Mouse (Mus musculus) cerebellum, adult 2 months (tissue): ENCODE measurements at regions not wholly inside any gene's neighbourhood (a gene's known extent, or its start where the extent isn't known, plus 50 kb on each side); places are given as distances from the start of the nearest gene placed in this dataset.

Experiments used
- DNase-seq, 2 experiments: peaks; one replicate each; pipeline ENCODE4 v3.0.0; 2021
- H3K27ac ChIP-seq: fragments of 200-500 bp; 2 replicates; pipeline ENCODE4 v1.5.1; 2012; ENCODE audit warnings: low read length, control low read depth, inconsistent platforms; ENCODE audit not compliant: insufficient read depth
- H3K27me3 ChIP-seq: fragments of 200-500 bp; 2 replicates; pipeline ENCODE4 v1.6.1; 2012; ENCODE audit warnings: inconsistent platforms, mild to moderate bottlenecking, low read length, moderate library complexity; ENCODE audit not compliant: control insufficient read depth, insufficient read depth
- H3K4me1 ChIP-seq: fragments of 200-500 bp; 2 replicates; pipeline ENCODE4 v1.6.1; 2011; ENCODE audit warnings: low read length; ENCODE audit not compliant: control insufficient read depth, insufficient read depth
- H3K4me3 ChIP-seq: fragments of 200-500 bp; replicated peaks from 2 replicates; pipeline ENCODE3; 2011; ENCODE audit warnings: mild to moderate bottlenecking, low read depth, low read length, control low read depth; ENCODE audit not compliant: insufficient read depth
- CTCF ChIP-seq: fragments of 200-500 bp; IDR thresholded peaks from 2 replicates; pipeline ENCODE4 v1.5.1; 2011; ENCODE audit warnings: low read depth, mild to moderate bottlenecking, control low read depth, low read length, moderate library complexity, borderline replicate concordance; ENCODE audit not compliant: insufficient read depth
- POLR2A ChIP-seq: fragments of 200-500 bp; IDR thresholded peaks from 2 replicates; pipeline ENCODE4 v1.6.1; 2011; ENCODE audit warnings: low read length, control low read depth, borderline replicate concordance; ENCODE audit not compliant: insufficient read depth
- WGBS: fragments of 180-500 bp; shearing (Covaris S2); methylation state at CpG from one replicate; pipeline ENCODE4 v1.1.7; 2018; 5-methylcytosine and 5-hydroxymethylcytosine counted together

GRCm38 (mm10) chr2:174859533-174859932 lies 99.1 kb downstream of the Edn3 start:
- WGBS, result 35% methylated on average over 7 of the region's 7 CpGs
- peak; percentile 15 to 22 for DNase-seq
- H3K4me3 ChIP-seq, result no peak overlapping the region
- no peak overlapping the region for H3K27ac ChIP-seq
- no peaks in the 10 kb centered on the region for H3K4me1 ChIP-seq
- TF ChIP-seq POLR2A (no peak), CTCF (peak; percentile 49; the same call in 1 of the 2 replicates)
- H3K27me3 ChIP-seq, result no peaks in the 10 kb centered on the region

GRCm38 (mm10) chr2:174864657-174865056 lies 104.2 kb downstream of the Edn3 start:
- Histone ChIP-seq H3K4me1 (no peaks in the 10 kb centered on the region), H3K27ac (no peak overlapping the region), H3K27me3 (no peaks in the 10 kb centered on the region), H3K4me3 (no peak overlapping the region)
- DNase-seq, result no peak
- TF ChIP-seq CTCF, result no peak
- TF ChIP-seq POLR2A, result no peak
- WGBS, result 88% methylated on average over 3 of the region's 3 CpGs

- no peaks in the 10 kb centered on the region for H3K27me3 ChIP-seq
- H3K4me3 ChIP-seq, result no peak overlapping the region
- H3K27ac ChIP-seq, result no peak overlapping the region
- no peak for DNase-seq
- TF ChIP-seq CTCF (no peak), POLR2A (no peak)
- H3K4me1 ChIP-seq, result no peaks in the 10 kb centered on the region
- 74% methylated on average over 8 of the region's 8 CpGs for WGBS
Observed at GRCm38 (mm10) chr2:174866546-174866945, 106.1 kb downstream of the Edn3 start.

- WGBS, result 72% methylated on average over 5 of the region's 5 CpGs
- no peaks in the 10 kb centered on the region for H3K27me3 ChIP-seq
- TF ChIP-seq POLR2A, result no peak
- no peak for DNase-seq
- H3K27ac ChIP-seq, result no peak overlapping the region
- H3K4me3 ChIP-seq, result no peak overlapping the region
- H3K4me1 ChIP-seq, result no peaks in the 10 kb centered on the region
Observed at GRCm38 (mm10) chr2:174867397-174867796, 107.0 kb downstream of the Edn3 start.

- Histone ChIP-seq H3K27ac (no peak overlapping the region), H3K4me3 (no peak overlapping the region), H3K27me3 (no peaks in the 10 kb centered on the region), H3K4me1 (no peaks in the 10 kb centered on the region)
- TF ChIP-seq CTCF (no peak), POLR2A (no peak)
- DNase-seq, result no peak
- 30% methylated on average over 3 of the region's 3 CpGs for WGBS
Observed at GRCm38 (mm10) chr2:174868186-174868585, 107.8 kb downstream of the Edn3 start.

GRCm38 (mm10) chr2:174868743-174869369 lies 108.4 kb downstream of the Edn3 start:
- no peak for TF ChIP-seq POLR2A
- no peak for TF ChIP-seq CTCF
- WGBS, result 32% methylated on average over 8 of the region's 8 CpGs
- Histone ChIP-seq H3K27me3 (no peaks in the 10 kb centered on the region), H3K4me1 (no peaks in the 10 kb centered on the region), H3K27ac (no peak overlapping the region), H3K4me3 (no peak overlapping the region)
- no peak for DNase-seq

- H3K4me1 ChIP-seq, result no peaks in the 10 kb centered on the region
- DNase-seq, result no peak
- H3K27ac ChIP-seq, result no peak overlapping the region
- TF ChIP-seq POLR2A, result no peak
- no peak for TF ChIP-seq CTCF
- WGBS, result 71% methylated on average over 5 of the region's 5 CpGs
- no peak overlapping the region for H3K4me3 ChIP-seq
- H3K27me3 ChIP-seq, result no peaks in the 10 kb centered on the region
Observed at GRCm38 (mm10) chr2:174870284-174870683, 109.9 kb downstream of the Edn3 start.

- H3K27ac ChIP-seq, result no peak overlapping the region
- H3K27me3 ChIP-seq, result no peaks in the 10 kb centered on the region
- H3K4me1 ChIP-seq, result no peaks in the 10 kb centered on the region
- DNase-seq, result no peak
- H3K4me3 ChIP-seq, result no peak overlapping the region
- WGBS, result 74% methylated on average over 10 of the region's 10 CpGs
- TF ChIP-seq CTCF (no peak), POLR2A (no peak)
Observed at GRCm38 (mm10) chr2:174871225-174871624, 110.8 kb downstream of the Edn3 start.
